Mouse (Mus musculus) liver, embryonic 16.5 days (tissue): ENCODE data around the gene Trim15. TPM values are rescaled to one million over a fixed set of nuclear protein-coding genes. Genes with fewer than 3 reads are reported as not detected.

ENCODE experiments used
- ATAC-seq: fragments of 200-750 bp; cut with Nextera tagmentation; 2 replicates; pipeline ENCODE4 v1.8.0; 2017; ENCODE audit warnings: low read depth, mild to moderate bottlenecking, moderate number of reproducible peaks, moderate library complexity
- H3K27ac ChIP-seq: fragments of 300-500 bp; sonication (generic); 2 replicates; pipeline ENCODE4 v1.5.1; 2014; ENCODE audit warnings: mild to moderate bottlenecking, low read length
- H3K27me3 ChIP-seq: fragments of 300-500 bp; sonication (generic); 2 replicates; pipeline ENCODE4 v1.6.1; 2014; ENCODE audit warnings: low read depth, low read length, mixed read lengths; ENCODE audit not compliant: control insufficient read depth, insufficient read depth
- H3K36me3 ChIP-seq: fragments of 300-500 bp; sonication (generic); 2 replicates; pipeline ENCODE4 v1.6.1; 2014; ENCODE audit warnings: mild to moderate bottlenecking; ENCODE audit not compliant: control insufficient read depth, insufficient read depth
- H3K4me1 ChIP-seq: fragments of 300-500 bp; sonication (generic); 2 replicates; pipeline ENCODE4 v1.6.1; 2014; ENCODE audit warnings: low read depth, low read length, mixed read lengths; ENCODE audit not compliant: control insufficient read depth
- H3K4me2 ChIP-seq: fragments of 300-500 bp; sonication (generic); 2 replicates; pipeline ENCODE4 v1.6.1; 2014; ENCODE audit warnings: low read depth, low read length, mixed read lengths
- H3K4me3 ChIP-seq: fragments of 300-500 bp; sonication (generic); 2 replicates; pipeline ENCODE4 v1.5.1; 2014; ENCODE audit warnings: low read depth, mild to moderate bottlenecking, low read length
- H3K9ac ChIP-seq: fragments of 300-500 bp; sonication (generic); 2 replicates; pipeline ENCODE4 v1.6.1; 2014; ENCODE audit warnings: low read depth, low read length
- H3K9me3 ChIP-seq: fragments of 300-500 bp; sonication (generic); replicated peaks from 2 replicates; pipeline ENCODE4 v1.6.1; 2016; ENCODE audit warnings: low read length; ENCODE audit not compliant: control insufficient read depth
- polyA plus RNA-seq: library from polyadenylated mRNA; unstranded; fragments of >200 nt; fragmentation: Nextera tagmentation; extraction: Ambion mirVana; gene quantifications from 2 replicates; pipeline ENCODE4 v1.2.1, GENCODE M21; 2015

Gene Trim15
- polyA plus RNA-seq, 1 experiment from 2014 or later, result 0.55 TPM

GRCm38 (mm10) chr17:36824005-36824404, 43.0 kb downstream of the Trim15 start:
- 0 out of 2 replicates have a peak overlapping the region, but pooled peaks have one; percentile 4 for H3K4me2 ChIP-seq
- no peaks in the 10 kb centered on the region for H3K4me1 ChIP-seq
- no peak overlapping the region for H3K9ac ChIP-seq
- H3K9me3 ChIP-seq, result no peaks in the 10 kb centered on the region
- H3K27me3 ChIP-seq, result no peaks in the 10 kb centered on the region
- H3K4me3 ChIP-seq, result no peak overlapping the region
- peak; percentile 39; the same call in 1 of the 2 replicates for ATAC-seq
- no peaks in the 10 kb centered on the region for H3K36me3 ChIP-seq
- no peak overlapping the region for H3K27ac ChIP-seq

- no peak for ATAC-seq
- no peak within 1 kb of the TSS for H3K4me3 ChIP-seq
- H3K9ac ChIP-seq, result no peak within 1 kb of the TSS
- H3K27me3 ChIP-seq, result no peaks in the 10 kb centered on the region
- no peaks in the 10 kb centered on the region for H3K36me3 ChIP-seq
- H3K27ac ChIP-seq, result no peak within 1 kb of the TSS
- H3K4me2 ChIP-seq, result no peak within 1 kb of the TSS
- no peaks in the 10 kb centered on the region for H3K9me3 ChIP-seq
- H3K4me1 ChIP-seq, result no peaks in the 10 kb centered on the region
Measured at GRCm38 (mm10) chr17:36811871-36812270, 55.1 kb downstream of the Trim15 start, which contains the start of gene H2-M10.6. Gene H2-M10.6 (plus strand): TSS chr17:36812171.

Other genes with a start within 250 kb of the Trim15 start
- gene H2-M9, start 224.5 kb downstream of the Trim15 start, polyA plus RNA-seq, result not detected in 2 replicates
- gene H2-M1, start 195.0 kb downstream of the Trim15 start, polyA plus RNA-seq, result not detected in 2 replicates
- gene H2-M10.5, start 94.3 kb downstream of the Trim15 start, polyA plus RNA-seq, result not detected in 2 replicates
- not detected in 2 replicates for gene H2-M10.6, start 55.0 kb downstream of the Trim15 start, polyA plus RNA-seq
- 15.8 and 16.7 TPM in 2 replicates for gene Trim26, start 30.1 kb downstream of the Trim15 start, polyA plus RNA-seq
- 285 and 295 TPM in 2 replicates for gene Trim10, start 2.4 kb upstream of the Trim15 start, polyA plus RNA-seq
- gene Trim40, start 22.9 kb upstream of the Trim15 start, polyA plus RNA-seq, result not detected in 2 replicates
- gene Trim31, start 30.9 kb upstream of the Trim15 start, polyA plus RNA-seq, result 0.27 TPM in 1 of 2 replicates, not detected in the other
- 0.08 TPM in 1 of 2 replicates, not detected in the other for gene Rnf39, start 75.7 kb upstream of the Trim15 start, polyA plus RNA-seq
- 23.9 and 28.8 TPM in 2 replicates for gene Ppp1r11, start 84.5 kb upstream of the Trim15 start, polyA plus RNA-seq
- 20.9 and 21.3 TPM in 2 replicates for gene Znrd1, start 91.3 kb upstream of the Trim15 start, polyA plus RNA-seq
- 2.5 and 3.0 TPM in 2 replicates for gene Znrd1as, start 91.4 kb upstream of the Trim15 start, polyA plus RNA-seq
- not detected in 2 replicates for gene 2410137M14Rik, start 114.0 kb upstream of the Trim15 start, polyA plus RNA-seq
- gene H2-M5, start 122.3 kb upstream of the Trim15 start, polyA plus RNA-seq, result not detected in 2 replicates
- gene Zfp57, start 134.0 kb upstream of the Trim15 start, polyA plus RNA-seq, result 2.9 and 3.4 TPM in 2 replicates
- not detected in 2 replicates for gene Mog, start 156.2 kb upstream of the Trim15 start, polyA plus RNA-seq
- 0.46 and 1.0 TPM in 2 replicates for gene Gabbr1, start 178.8 kb upstream of the Trim15 start, polyA plus RNA-seq
- not detected in 2 replicates for gene Olfr90, start 221.3 kb upstream of the Trim15 start, polyA plus RNA-seq
- not detected in 2 replicates for gene Olfr91, start 231.1 kb upstream of the Trim15 start, polyA plus RNA-seq